Mouse (Mus musculus) C2C12 (cell line): ENCODE data around the gene Serpinf2. TPM values are rescaled to one million over a fixed set of nuclear protein-coding genes. Genes with fewer than 3 reads are reported as not detected.

Experiments
- H3K27me3 ChIP-seq: one replicate; pipeline ENCODE4 v1.6.1; 2011; ENCODE audit not compliant: control insufficient read depth, insufficient read depth, insufficient read length
- H3K36me3 ChIP-seq: one replicate; pipeline ENCODE4 v1.6.1; 2011; ENCODE audit not compliant: control insufficient read depth, insufficient read depth
- H3K4me3 ChIP-seq: one replicate; pipeline ENCODE4 v1.5.1; 2011; ENCODE audit warnings: mild to moderate bottlenecking, control low read depth; ENCODE audit not compliant: poor library complexity, insufficient read depth, severe bottlenecking
- H3K79me2 ChIP-seq: one replicate; pipeline ENCODE4 v1.6.1; 2011; ENCODE audit not compliant: control insufficient read depth, insufficient read depth
- H3K79me3 ChIP-seq: one replicate; pipeline ENCODE4 v1.6.1; 2011; ENCODE audit warnings: low read depth, control low read depth
- H3ac ChIP-seq: one replicate; pipeline ENCODE3; 2011; ENCODE audit warnings: low read depth; ENCODE audit not compliant: control insufficient read depth, insufficient read length
- CEBPB ChIP-seq: IDR thresholded peaks from one replicate; pipeline ENCODE4 v1.6.1; 2011; ENCODE audit warnings: low read depth, mild to moderate bottlenecking, control low read depth, moderate library complexity
- CTCF ChIP-seq: IDR thresholded peaks from one replicate; pipeline ENCODE4 v1.5.1; 2011; ENCODE audit not compliant: control insufficient read depth, insufficient read depth, insufficient read length
- FOSL1 ChIP-seq: IDR thresholded peaks from one replicate; pipeline ENCODE4 v1.8.0; 2011; ENCODE audit warnings: mild to moderate bottlenecking, low read length; ENCODE audit not compliant: poor library complexity, insufficient read depth, severe bottlenecking
- MAX ChIP-seq: IDR thresholded peaks from one replicate; pipeline ENCODE4 v1.6.1; 2011; ENCODE audit warnings: mild to moderate bottlenecking, control low read depth
- MYOD1 ChIP-seq: IDR thresholded peaks from one replicate; pipeline ENCODE4 v1.6.1; 2011; ENCODE audit warnings: low read depth; ENCODE audit not compliant: control insufficient read depth, insufficient read length
- MYOG ChIP-seq: IDR thresholded peaks from one replicate; pipeline ENCODE4 v1.6.1; 2011; ENCODE audit not compliant: control insufficient read depth, insufficient read length; ENCODE audit errors: extremely low read depth
- USF1 ChIP-seq: IDR thresholded peaks from one replicate; pipeline ENCODE4 v1.6.1; 2011; ENCODE audit warnings: low read depth, mild to moderate bottlenecking, control low read depth, moderate library complexity
- polyA plus RNA-seq: library from polyadenylated mRNA; unstranded; fragments of >200 nt; fragmentation: generic; extraction: Trizol; gene quantifications from one replicate; pipeline ENCODE4 v1.2.1, GENCODE M21; 2012; ENCODE audit warnings: missing spikeins

Gene Serpinf2
- polyA plus RNA-seq, 1 experiment, result 0.07 TPM

DNA sequence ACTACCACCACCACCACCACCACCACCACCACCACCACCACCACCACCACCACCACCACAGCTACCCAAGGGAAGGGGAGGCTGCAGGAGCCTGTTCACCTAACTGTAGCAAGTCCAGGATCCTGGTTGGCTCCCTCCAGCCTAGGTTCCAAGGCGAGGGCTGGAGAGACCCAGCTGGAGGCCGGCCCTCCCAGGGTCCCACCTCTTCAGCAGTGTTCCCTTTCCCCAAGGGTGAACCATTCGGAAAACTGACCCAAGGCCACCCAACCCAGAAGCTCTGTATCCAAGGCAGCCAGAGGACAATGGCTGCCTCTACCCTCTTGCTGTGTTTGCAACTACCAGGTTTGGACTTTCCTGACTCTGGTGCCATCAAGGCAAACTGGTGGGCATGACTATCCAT, 560 bp upstream of the Serpinf2 start:
- H3K79me3 ChIP-seq, result no peaks in the 10 kb centered on the region
- H3K36me3 ChIP-seq, result peaks cover 38% of the 10 kb centered on the region
- TF ChIP-seq MYOG (no peak), MAX (no peak), USF1 (no peak), MYOD1 (no peak), FOSL1 (no peak), CTCF (no peak), CEBPB (no peak)

DNA sequence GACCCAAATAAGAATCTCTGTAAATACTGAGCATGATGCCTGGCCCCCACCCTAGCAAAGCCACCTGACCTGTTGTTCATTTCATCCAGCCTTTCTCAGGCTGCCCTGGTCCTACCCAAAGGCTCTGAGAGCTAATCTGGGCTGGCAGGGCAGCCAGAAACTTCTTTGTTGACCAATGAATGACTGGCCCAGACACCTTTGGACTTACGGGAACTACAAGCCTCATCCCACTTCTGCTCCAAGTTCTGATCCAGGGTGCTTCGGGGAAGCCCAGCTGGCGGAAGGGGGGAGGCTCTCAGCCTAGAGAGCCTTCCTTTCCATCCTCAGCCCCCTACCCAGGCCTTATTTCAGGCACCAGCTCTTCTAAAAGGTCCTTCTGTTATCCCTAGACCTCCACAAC, 587 bp downstream of the Serpinf2 start:
- no peaks in the 10 kb centered on the region for H3K79me2 ChIP-seq
- H3K79me3 ChIP-seq, result no peaks in the 10 kb centered on the region
- H3K4me3 ChIP-seq, result no peak overlapping the region
- H3K36me3 ChIP-seq, result peaks cover 30% of the 10 kb centered on the region
- TF ChIP-seq MAX, result no peak
- TF ChIP-seq FOSL1, result no peak
- TF ChIP-seq CEBPB, result no peak
- TF ChIP-seq USF1, result no peak
- no peak for TF ChIP-seq MYOG
- no peak for TF ChIP-seq CTCF
- TF ChIP-seq MYOD1, result no peak
- no peaks in the 10 kb centered on the region for H3K27me3 ChIP-seq
- no peak overlapping the region for H3ac ChIP-seq

More for the DNA sequence above, 560 bp upstream of the Serpinf2 start:
- H3K4me3 ChIP-seq, result no peak overlapping the region
- H3K79me2 ChIP-seq, result no peaks in the 10 kb centered on the region
- no peaks in the 10 kb centered on the region for H3K27me3 ChIP-seq
- no peak overlapping the region for H3ac ChIP-seq

DNA sequence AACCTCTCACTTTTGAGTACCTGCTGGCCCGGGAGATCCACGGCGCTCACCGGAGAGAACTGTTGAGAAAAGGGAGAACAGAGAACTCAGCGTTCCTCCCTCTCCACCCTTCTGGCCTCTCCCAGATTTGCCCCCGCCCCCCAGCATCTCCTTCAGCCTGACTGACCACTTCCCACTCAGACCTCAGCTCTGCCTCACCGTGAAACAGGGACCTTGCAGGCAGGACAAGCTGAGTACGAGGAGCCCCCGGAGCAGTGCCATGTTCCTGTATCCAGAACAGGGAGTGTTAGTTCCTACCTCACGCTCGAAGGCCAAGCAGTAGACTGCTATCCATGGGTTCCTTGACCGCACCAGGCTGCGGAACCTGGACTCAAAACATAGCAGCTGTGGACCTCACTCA, 1.2 kb downstream of the Serpinf2 start:
- Histone ChIP-seq H3K27me3 (no peaks in the 10 kb centered on the region), H3K79me2 (no peaks in the 10 kb centered on the region), H3K4me3 (no peak overlapping the region), H3K79me3 (no peaks in the 10 kb centered on the region), H3K36me3 (peaks cover 25% of the 10 kb centered on the region), H3ac (no peak overlapping the region)
- no peak for TF ChIP-seq CTCF
- TF ChIP-seq MYOG, result no peak

DNA sequence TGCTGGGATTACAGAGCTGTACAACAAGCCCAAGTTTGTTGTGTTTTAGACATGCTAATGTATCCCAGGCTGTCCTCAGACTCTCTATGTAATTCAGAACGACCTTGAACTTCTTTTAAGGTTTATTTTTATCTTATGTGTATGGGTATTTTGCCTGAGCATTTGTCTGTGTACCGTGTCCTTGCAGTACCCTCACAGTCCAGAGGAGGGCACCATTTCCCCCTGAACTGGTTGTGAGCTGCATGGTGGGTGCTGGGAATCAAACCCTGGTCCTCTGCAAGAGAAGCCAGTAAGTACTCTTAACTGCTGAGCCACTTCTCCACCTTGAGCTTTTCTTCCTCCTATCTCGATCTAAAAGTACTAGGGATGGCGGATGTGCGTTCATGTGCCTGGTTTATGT, 5.3 kb downstream of the Serpinf2 start:
- TF ChIP-seq MYOD1 (no peak), MAX (no peak), CEBPB (no peak)
- no peak overlapping the region for H3K4me3 ChIP-seq
- H3K36me3 ChIP-seq, result no peaks in the 10 kb centered on the region
- no peaks in the 10 kb centered on the region for H3K79me3 ChIP-seq
- no peaks in the 10 kb centered on the region for H3K79me2 ChIP-seq
- H3ac ChIP-seq, result no peak overlapping the region
- H3K27me3 ChIP-seq, result no peaks in the 10 kb centered on the region

DNA sequence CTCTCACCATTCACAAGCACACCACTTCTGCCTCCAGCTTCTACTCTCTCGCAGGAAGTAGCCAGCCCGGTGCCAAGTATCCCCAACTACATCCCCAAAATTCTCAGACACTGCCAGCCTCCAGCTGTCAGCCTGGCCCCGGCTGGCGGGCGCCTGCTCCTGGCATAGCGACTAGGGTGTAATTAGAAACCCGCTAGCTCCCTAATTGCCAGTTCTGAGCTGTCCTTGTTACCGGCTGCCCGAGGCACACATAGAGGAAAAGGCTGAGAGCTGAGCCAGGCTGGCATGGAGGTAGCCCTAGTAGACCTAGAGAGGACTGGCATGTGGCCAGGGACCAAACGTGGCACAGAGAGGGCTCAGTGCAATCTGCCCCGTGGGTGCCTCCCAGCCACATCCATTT, 8.1 kb downstream of the Serpinf2 start:
- no peak for TF ChIP-seq CTCF
- no peak for TF ChIP-seq MAX
- no peak for TF ChIP-seq MYOG
- TF ChIP-seq USF1, result no peak
- no peak for TF ChIP-seq CEBPB
- no peak for TF ChIP-seq MYOD1
- TF ChIP-seq FOSL1, result no peak
- Histone ChIP-seq H3K36me3 (no peaks in the 10 kb centered on the region), H3K4me3 (no peak overlapping the region), H3ac (no peak overlapping the region), H3K27me3 (no peaks in the 10 kb centered on the region), H3K79me2 (no peaks in the 10 kb centered on the region), H3K79me3 (no peaks in the 10 kb centered on the region)

DNA sequence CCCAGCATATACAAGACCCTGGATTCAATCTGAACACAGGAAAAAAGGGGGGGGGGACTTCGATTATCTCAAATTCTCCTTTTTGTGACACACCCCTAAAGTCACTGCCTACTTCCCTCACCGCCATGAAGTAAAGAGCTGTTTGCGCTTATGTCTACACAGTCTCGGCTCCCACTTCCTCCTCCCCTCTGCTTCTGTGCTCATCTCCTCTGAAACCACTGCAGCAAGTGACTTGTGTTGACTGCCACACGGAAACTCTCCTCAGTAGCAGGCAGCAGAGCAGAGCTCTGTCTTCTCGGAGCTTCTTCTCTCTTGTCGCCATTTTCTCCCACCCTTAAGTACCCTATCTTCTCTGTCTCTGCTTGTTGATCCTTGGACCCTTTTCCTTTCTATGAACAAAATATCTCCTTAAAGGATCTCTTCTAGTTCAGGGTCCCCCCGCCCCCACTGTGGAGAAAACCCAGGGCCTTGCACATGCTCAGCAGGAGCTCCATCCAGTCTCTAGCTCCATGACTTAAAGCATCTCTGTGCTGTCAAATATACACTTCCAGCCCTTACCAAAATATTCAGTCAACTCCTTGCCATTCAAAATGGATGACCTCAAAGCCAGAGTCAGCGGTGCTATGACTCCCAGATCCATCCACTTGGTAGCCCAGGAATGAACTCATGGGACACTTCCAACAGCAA, 10.2 kb downstream of the Serpinf2 start:
- Histone ChIP-seq H3K36me3 (no peaks in the 10 kb centered on the region), H3K27me3 (no peaks in the 10 kb centered on the region), H3K79me3 (no peaks in the 10 kb centered on the region), H3K79me2 (no peaks in the 10 kb centered on the region), H3ac (no peak overlapping the region), H3K4me3 (no peak overlapping the region)
- no peak for TF ChIP-seq CEBPB
- no peak for TF ChIP-seq MAX
- TF ChIP-seq MYOD1, result no peak
- TF ChIP-seq FOSL1, result no peak
